Mouse (Mus musculus): ENCODE data around the gene Cacng5. TPM values are rescaled to one million over a fixed set of nuclear protein-coding genes. Genes with fewer than 3 reads are reported as not detected.

Cacng5 gene
- polyA plus RNA-seq, 1 experiment from 2014 or later: not detected

DNA sequence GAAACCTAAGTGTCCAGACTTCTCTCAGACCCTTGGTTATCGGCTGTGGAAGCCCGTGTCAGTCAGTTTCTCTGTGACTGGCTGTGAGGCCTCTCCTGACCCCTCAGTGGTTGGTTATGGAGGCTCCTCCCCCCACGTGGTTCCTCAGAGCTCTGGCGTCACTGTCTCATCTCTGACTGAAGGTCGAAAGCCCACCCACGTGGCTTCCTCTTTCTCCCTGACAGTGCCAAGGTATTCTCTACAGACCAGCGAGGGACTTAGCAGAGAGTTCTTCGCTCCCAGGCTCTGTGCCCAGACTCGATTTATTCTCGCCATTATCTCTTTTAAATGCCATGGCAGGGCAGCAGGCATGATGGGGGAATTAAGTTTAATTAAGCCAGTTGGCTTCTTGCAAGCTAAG, 65.2 kb downstream of the Cacng5 start:
- H3K27me3 ChIP-seq (ENCODE audit: insufficient read depth, low read length): no peaks in the 10 kb centered on the region
- TF ChIP-seq CTCF (IDR thresholded peaks at IDR 0.05; ENCODE audit: low read depth): no peak
- no peak for TF ChIP-seq EP300 (IDR thresholded peaks at IDR 0.05; ENCODE audit: low read depth)
- WGBS (ENCODE audit: insufficient replicate concordance): 43% methylated on average over 10 of the region's 10 CpGs
- no peaks in the 10 kb centered on the region for H3K9me3 ChIP-seq (ENCODE audit: low read length)
- H3K9ac ChIP-seq (replicated peaks): no peak overlapping the region
- H3K4me1 ChIP-seq (ENCODE audit: insufficient read depth): no peaks in the 10 kb centered on the region
- ATAC-seq: no peak
- peak; percentile 18 for DNase-seq
- H3K27ac ChIP-seq (ENCODE audit: low read depth): no peak overlapping the region
- H3K36me3 ChIP-seq (replicated peaks; ENCODE audit: insufficient read depth, low read length): no peaks in the 10 kb centered on the region
- no peak overlapping the region for H3K4me3 ChIP-seq (ENCODE audit: low read depth, low read length)
- H3K4me2 ChIP-seq (ENCODE audit: low read depth, low read length): no peak overlapping the region

DNA sequence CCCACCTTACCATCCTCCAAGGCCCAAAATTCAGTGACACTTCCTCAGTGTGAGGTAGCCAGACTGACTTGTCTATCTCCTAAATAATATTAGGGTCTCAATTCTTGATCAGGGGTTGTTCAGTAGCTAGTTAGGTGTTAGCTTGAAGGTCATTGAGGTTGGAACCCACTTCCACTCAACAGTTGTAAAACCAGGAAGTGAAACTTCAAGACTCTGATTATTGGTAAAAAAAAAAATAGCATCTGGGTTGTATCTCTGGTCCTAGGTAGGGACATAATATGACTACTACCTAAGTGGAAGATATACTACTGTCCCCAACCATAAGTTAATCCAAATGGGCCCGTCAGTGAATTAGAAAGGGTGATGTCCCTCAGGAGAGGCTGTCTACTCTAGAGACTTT, 70.7 kb downstream of the Cacng5 start:
- H3K36me3 ChIP-seq (replicated peaks; ENCODE audit: insufficient read depth, low read length): no peaks in the 10 kb centered on the region
- no peak overlapping the region for H3K4me2 ChIP-seq (ENCODE audit: low read depth, low read length)
- no peak for DNase-seq
- TF ChIP-seq CTCF (IDR thresholded peaks at IDR 0.05; ENCODE audit: low read depth): no peak
- no peak for TF ChIP-seq EP300 (IDR thresholded peaks at IDR 0.05; ENCODE audit: low read depth)
- no peak for ATAC-seq
- no peaks in the 10 kb centered on the region for H3K9me3 ChIP-seq (ENCODE audit: low read length)
- H3K4me1 ChIP-seq (ENCODE audit: insufficient read depth): no peaks in the 10 kb centered on the region
- H3K27ac ChIP-seq (ENCODE audit: low read depth): no peak overlapping the region
- 76% methylated on average over 1 of the region's 1 CpGs for WGBS (ENCODE audit: insufficient replicate concordance)
- no peaks in the 10 kb centered on the region for H3K27me3 ChIP-seq (ENCODE audit: insufficient read depth, low read length)
- no peak overlapping the region for H3K9ac ChIP-seq (replicated peaks)
- no peak overlapping the region for H3K4me3 ChIP-seq (ENCODE audit: low read depth, low read length)

DNA sequence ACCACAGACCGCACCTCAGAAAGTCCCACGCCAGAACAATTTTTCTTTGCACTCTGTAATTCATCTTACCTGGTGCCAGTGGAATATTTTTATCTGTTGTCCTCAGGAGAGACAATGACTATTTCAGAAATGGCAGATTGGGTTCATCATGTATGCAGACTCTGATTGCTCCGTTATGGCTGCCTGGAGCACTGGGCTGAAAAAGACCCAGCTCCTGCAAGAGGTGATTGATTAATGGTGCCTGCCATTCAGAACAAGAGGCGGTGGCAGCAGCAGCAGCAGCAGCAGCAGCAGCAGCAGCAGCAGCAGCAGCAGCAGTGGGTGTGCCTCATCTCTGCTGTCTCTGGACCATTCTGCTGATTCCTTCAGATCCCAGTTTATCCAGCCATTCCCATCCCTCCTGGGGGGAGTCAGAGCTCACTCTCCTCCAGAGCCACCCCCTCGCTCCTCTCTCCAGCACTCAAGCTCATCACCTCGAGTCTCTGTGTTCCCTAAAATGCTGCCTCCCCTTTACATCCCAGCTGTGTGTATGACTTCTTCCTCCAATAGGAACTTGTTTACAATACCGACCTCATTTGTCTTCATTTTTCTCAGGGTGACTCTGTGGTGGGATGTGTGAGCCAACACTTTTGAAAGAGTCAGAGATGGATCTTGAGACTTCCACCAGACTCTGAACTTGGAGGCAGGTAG, 81.4 kb downstream of the Cacng5 start:
- DNase-seq (no peak), ATAC-seq (no peak)
- no peak overlapping the region for H3K9ac ChIP-seq (replicated peaks)
- H3K4me3 ChIP-seq (ENCODE audit: low read depth, low read length): no peak overlapping the region
- H3K27me3 ChIP-seq (ENCODE audit: insufficient read depth, low read length): no peaks in the 10 kb centered on the region
- H3K4me2 ChIP-seq (ENCODE audit: low read depth, low read length): no peak overlapping the region
- H3K9me3 ChIP-seq (ENCODE audit: low read length): no peaks in the 10 kb centered on the region
- no peak for TF ChIP-seq EP300 (IDR thresholded peaks at IDR 0.05; ENCODE audit: low read depth)
- no peak for TF ChIP-seq CTCF (IDR thresholded peaks at IDR 0.05; ENCODE audit: low read depth)
- H3K27ac ChIP-seq (ENCODE audit: low read depth): no peak overlapping the region
- no peaks in the 10 kb centered on the region for H3K36me3 ChIP-seq (replicated peaks; ENCODE audit: insufficient read depth, low read length)
- H3K4me1 ChIP-seq (ENCODE audit: insufficient read depth): no peaks in the 10 kb centered on the region
- 52% methylated on average over 7 of the region's 7 CpGs for WGBS (ENCODE audit: insufficient replicate concordance)

Other genes with a start within 250 kb of the Cacng5 start
- gene Cacng1, start 198.5 kb downstream of the Cacng5 start, polyA plus RNA-seq (2015; fragmentation: Nextera tagmentation; extraction: Ambion mirVana): 0.81 and 1.7 TPM in 2 replicates
- not detected in 2 replicates for gene Cacng4, start 120.5 kb downstream of the Cacng5 start, polyA plus RNA-seq (2015; fragmentation: Nextera tagmentation; extraction: Ambion mirVana)

Data from liver, postnatal 0 days (tissue).